In the genomic region with DNA sequence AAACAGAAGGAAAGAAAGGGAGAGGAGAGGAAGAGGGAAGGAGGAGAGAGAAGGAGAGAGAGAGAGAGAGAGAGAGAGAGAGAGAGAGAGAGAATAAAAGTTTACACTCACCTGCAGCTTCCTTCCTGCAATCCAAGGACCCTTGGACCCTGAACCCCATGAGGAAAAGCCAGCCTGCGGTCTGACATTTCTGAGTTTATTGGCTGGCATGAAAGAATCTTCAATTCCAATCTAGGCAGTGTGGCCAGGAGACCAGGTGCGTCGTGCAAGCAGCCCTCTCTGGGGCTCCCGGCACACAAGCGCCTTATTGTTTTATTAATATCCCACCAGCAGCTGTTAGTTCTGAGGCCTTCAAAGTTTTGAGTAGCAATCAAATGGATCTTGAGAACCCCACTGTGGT, we compare ENCODE assay signal across 26 mouse cellular contexts.
DNase-seq lines count a peak whose midpoint lies in the region; ATAC-seq and TF ChIP-seq lines count a peak whose summit lies in the region.
"Had no signal": no experiment of that assay in that cellular context is flagged by ENCODE, and none has a peak within 500 bp of the region (broad histone marks: within the 10 kb centered on the region; RNA-seq: fewer than 3 reads in every experiment).

No protein-coding gene starts in this region.

- no peak overlapping the region for H3K9ac ChIP-seq in midbrain, embryonic 11.5 days (ENCODE audit: low read length)
- H3K9ac ChIP-seq in midbrain, embryonic 16.5 days (ENCODE audit: low read depth, low read length) = no peak overlapping the region
- no peak overlapping the region for H3K9ac ChIP-seq in intestine, embryonic 15.5 days
- H3K9ac ChIP-seq in intestine, postnatal 0 days (ENCODE audit: low read depth, low read length) = no peak overlapping the region
- H3K9ac ChIP-seq: embryonic facial prominence, embryonic 13.5 days; embryonic facial prominence, embryonic 15.5 days; forebrain, embryonic 12.5 days had no signal

- no peaks in the 10 kb centered on the region for H3K27me3 ChIP-seq in midbrain, embryonic 11.5 days (ENCODE audit: control insufficient read depth, insufficient read depth, low read length)
- no peaks in the 10 kb centered on the region for H3K27me3 ChIP-seq in midbrain, embryonic 16.5 days (ENCODE audit: control insufficient read depth, insufficient read depth, low read depth, low read length)
- H3K27me3 ChIP-seq in intestine, embryonic 15.5 days (replicated peaks) = no peaks in the 10 kb centered on the region; the same call in 1 of the 2 replicates
- H3K27me3 ChIP-seq in intestine, postnatal 0 days (replicated peaks; ENCODE audit: control insufficient read depth, insufficient read depth, low read length) = no peaks in the 10 kb centered on the region
- H3K27me3 ChIP-seq: embryonic facial prominence, embryonic 13.5 days; embryonic facial prominence, embryonic 15.5 days; forebrain, embryonic 12.5 days; Patski had no signal

- whole genome bisulfite sequencing in midbrain, embryonic 11.5 days = 82% methylated on average over 5 of the region's 5 CpGs
- WGBS in midbrain, embryonic 16.5 days = 56% methylated on average over 5 of the region's 5 CpGs
- 60% methylated on average over 5 of the region's 5 CpGs for WGBS in intestine, embryonic 15.5 days
- 46% methylated on average over 5 of the region's 5 CpGs for WGBS in intestine, postnatal 0 days

- no peak for TF ChIP-seq CTCF in intestine, postnatal 0 days (IDR thresholded peaks at IDR 0.05; ENCODE audit: low read depth)

- H3K4me1 ChIP-seq in midbrain, embryonic 11.5 days (ENCODE audit: control insufficient read depth, insufficient read depth, low read length) = no peaks in the 10 kb centered on the region
- peaks cover 7% of the 10 kb centered on the region; the same call in 1 of the 2 replicates for H3K4me1 ChIP-seq in midbrain, embryonic 16.5 days (ENCODE audit: control insufficient read depth, insufficient read depth, low read length)
- no peaks in the 10 kb centered on the region for H3K4me1 ChIP-seq in intestine, embryonic 15.5 days (replicated peaks)
- H3K4me1 ChIP-seq in intestine, postnatal 0 days (replicated peaks; ENCODE audit: control insufficient read depth, insufficient read depth, low read length) = no peaks in the 10 kb centered on the region
- H3K4me1 ChIP-seq: embryonic facial prominence, embryonic 13.5 days; embryonic facial prominence, embryonic 15.5 days had no signal

- no peak overlapping the region for H3K27ac ChIP-seq in midbrain, embryonic 11.5 days (ENCODE audit: low read depth, low read length)
- H3K27ac ChIP-seq in midbrain, embryonic 16.5 days (ENCODE audit: low read length) = no peak overlapping the region
- no peak overlapping the region for H3K27ac ChIP-seq in intestine, embryonic 15.5 days
- no peak overlapping the region for H3K27ac ChIP-seq in intestine, postnatal 0 days (ENCODE audit: low read depth, low read length)
- H3K27ac ChIP-seq: embryonic facial prominence, embryonic 13.5 days; embryonic facial prominence, embryonic 15.5 days; forebrain, embryonic 10.5 days; forebrain, embryonic 12.5 days had no signal

- DNase-seq in midbrain, embryonic 11.5 days (ENCODE audit: low spot score, missing footprints) = peak; percentile 80
- DNase-seq in adrenal gland, postnatal 36 days = no peak
- DNase-seq: adrenal gland, adult 8-10 months; adrenal gland, postnatal 14 days; B cell, adult 2 months; cerebellum, adult 11 months; cerebellum, adult 18-20 months; cerebellum, adult 8-10 months; cerebellum, adult 9-11 months; cerebellum, postnatal 14 days; cerebellum, postnatal 36 days; embryo, embryonic 11 days had no signal

- H3K4me2 ChIP-seq in midbrain, embryonic 11.5 days = no peak overlapping the region
- H3K4me2 ChIP-seq in midbrain, embryonic 16.5 days (ENCODE audit: low read length) = no peak overlapping the region
- no peak overlapping the region for H3K4me2 ChIP-seq in intestine, embryonic 15.5 days (replicated peaks)
- no peak overlapping the region for H3K4me2 ChIP-seq in intestine, postnatal 0 days (replicated peaks; ENCODE audit: low read depth)
- H3K4me2 ChIP-seq: embryonic facial prominence, embryonic 13.5 days; embryonic facial prominence, embryonic 15.5 days; forebrain, embryonic 12.5 days had no signal

- no peaks in the 10 kb centered on the region for H3K9me3 ChIP-seq in midbrain, embryonic 11.5 days (ENCODE audit: control insufficient read depth, low read length)
- H3K9me3 ChIP-seq in midbrain, embryonic 16.5 days (replicated peaks; ENCODE audit: control insufficient read depth, low read length, poor library complexity, severe bottlenecking) = no peaks in the 10 kb centered on the region
- H3K9me3 ChIP-seq in intestine, embryonic 15.5 days = no peaks in the 10 kb centered on the region
- no peaks in the 10 kb centered on the region for H3K9me3 ChIP-seq in intestine, postnatal 0 days (ENCODE audit: control insufficient read depth)
- H3K9me3 ChIP-seq: embryonic facial prominence, embryonic 13.5 days; embryonic facial prominence, embryonic 15.5 days; forebrain, embryonic 10.5 days; forebrain, embryonic 12.5 days had no signal

- no peaks in the 10 kb centered on the region for H3K36me3 ChIP-seq in midbrain, embryonic 11.5 days (ENCODE audit: control insufficient read depth, insufficient read depth, low read length)
- no peaks in the 10 kb centered on the region for H3K36me3 ChIP-seq in midbrain, embryonic 16.5 days (ENCODE audit: control insufficient read depth, insufficient read depth, low read length)
- no peaks in the 10 kb centered on the region for H3K36me3 ChIP-seq in intestine, embryonic 15.5 days
- no peaks in the 10 kb centered on the region for H3K36me3 ChIP-seq in intestine, postnatal 0 days (ENCODE audit: control insufficient read depth, insufficient read depth)
- H3K36me3 ChIP-seq: embryonic facial prominence, embryonic 13.5 days; embryonic facial prominence, embryonic 15.5 days; forebrain, embryonic 10.5 days; forebrain, embryonic 12.5 days; G1E had no signal

- no peak for ATAC-seq in midbrain, embryonic 11.5 days (ENCODE audit: low FRiP score)
- no peak for ATAC-seq in midbrain, embryonic 16.5 days
- ATAC-seq in intestine, embryonic 15.5 days = peak; percentile 67
- peak; percentile 82 for ATAC-seq in intestine, postnatal 0 days
- ATAC-seq: activated CD4-positive, CD25-positive, alpha-beta regulatory T cell, adult 4 months; CD4-positive, CD25-positive, alpha-beta regulatory T cell, adult 4 months; forebrain, embryonic 14.5 days; forebrain, embryonic 16.5 days; Patski had no signal

- no peak overlapping the region for H3K4me3 ChIP-seq in midbrain, embryonic 11.5 days (ENCODE audit: low read depth, low read length)
- H3K4me3 ChIP-seq in midbrain, embryonic 16.5 days (ENCODE audit: low read depth, low read length) = no peak overlapping the region
- H3K4me3 ChIP-seq in intestine, embryonic 15.5 days (replicated peaks) = no peak overlapping the region
- no peak overlapping the region for H3K4me3 ChIP-seq in intestine, postnatal 0 days (ENCODE audit: low read depth, low read length)
- H3K4me3 ChIP-seq: embryonic facial prominence, embryonic 13.5 days; embryonic facial prominence, embryonic 15.5 days; erythroblast, embryonic 14.5 days; forebrain, embryonic 10.5 days; forebrain, embryonic 12.5 days had no signal

Comparison
In these comparisons a context has a peak if more than half of its experiments do, and no peak if none do; other contexts are left out.
1. ATAC-seq: peak in intestine, embryonic 15.5 days (single experiment) and intestine, postnatal 0 days (single experiment); none in midbrain, embryonic 11.5 days (single experiment) and midbrain, embryonic 16.5 days (single experiment).